Mouse (Mus musculus): Measurements from ENCODE around the gene Fam49a. TPM values are rescaled to one million over a fixed set of nuclear protein-coding genes. Genes with fewer than 3 reads are reported as not detected.
A peak's percentile ranks its signal among the peaks of the same experiment; 100 is the strongest.
"Not testable (repeated sequence)": the region's sequence is repeated elsewhere in the genome, so short reads cannot be mapped to it uniquely, and the experiment has no call there.

Fam49a gene
- total RNA-seq, 1 experiment: 10.1 TPM

DNA sequence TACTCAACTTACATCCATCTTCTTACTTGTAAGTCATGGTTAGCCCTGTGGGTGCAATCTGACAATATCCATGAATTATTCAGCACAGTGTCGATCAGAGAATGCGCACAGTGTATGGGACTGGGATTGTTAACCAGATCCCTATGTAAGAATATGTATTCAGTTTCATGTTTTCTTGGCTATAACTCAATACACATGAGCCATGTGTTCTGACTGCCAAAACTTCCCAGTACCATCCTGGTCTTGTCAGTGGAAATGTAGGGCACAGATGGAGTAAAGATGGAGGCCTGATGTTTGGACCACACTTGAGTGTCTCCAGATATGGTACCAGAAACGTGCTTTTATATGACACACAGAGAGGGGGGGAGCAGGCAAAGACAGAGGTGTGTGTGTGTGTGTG is 59.2 kb downstream of the Fam49a start:
- Histone ChIP-seq H3K27ac (ENCODE audit: insufficient read depth, low read depth, low read length, poor library complexity, severe bottlenecking) (no peak overlapping the region), H3K9ac (ENCODE audit: insufficient read depth, low read depth, low read length, poor library complexity, severe bottlenecking) (no peak overlapping the region), H3K4me1 (ENCODE audit: control insufficient read depth in 2 of 2, insufficient read depth in 2 of 2, low read length in 2 of 2, poor library complexity in 1 of 2) (peaks cover 4 to 21% of the 10 kb centered on the region in 2 experiments; a peak in 3 of 4 replicates), H3K4me3 (ENCODE audit: insufficient read depth in 1 of 2, low read depth in 1 of 2, low read length in 2 of 2, poor library complexity in 1 of 2, severe bottlenecking in 1 of 2) (no peak overlapping the region), H3K9me3 (ENCODE audit: control insufficient read depth, insufficient read depth, low read depth, low read length) (no peaks in the 10 kb centered on the region), H3K36me3 (ENCODE audit: control insufficient read depth, insufficient read depth, low read length, poor library complexity, severe bottlenecking) (no peaks in the 10 kb centered on the region)
- TF ChIP-seq HCFC1 (IDR thresholded peaks at IDR 0.05; ENCODE audit: borderline replicate concordance, insufficient read depth, low read length) (no peak), ZNF384 (IDR thresholded peaks at IDR 0.05; ENCODE audit: low read depth, low read length) (no peak), CHD2 (IDR thresholded peaks at IDR 0.05; ENCODE audit: low read depth, low read length) (no peak), ZC3H11A (IDR thresholded peaks at IDR 0.05; ENCODE audit: borderline replicate concordance, low read depth, low read length) (no peak), MAFK (IDR thresholded peaks at IDR 0.05; ENCODE audit: insufficient read depth, low read depth, low read length) (no peak)
- in situ Hi-C loops (cut with MboI; ENCODE audit: low sequenced_read_pairs in 2 of 2, unreplicated experiment in 2 of 2): loop anchor here in 1 of 2 experiments (5.0 to 10.0 kb wide), 2 partner anchors 76 to 894 kb away; no protein-coding TSS in a partner anchor
- DNase-seq (ENCODE audit: low read depth, low spot score): no peak

DNA sequence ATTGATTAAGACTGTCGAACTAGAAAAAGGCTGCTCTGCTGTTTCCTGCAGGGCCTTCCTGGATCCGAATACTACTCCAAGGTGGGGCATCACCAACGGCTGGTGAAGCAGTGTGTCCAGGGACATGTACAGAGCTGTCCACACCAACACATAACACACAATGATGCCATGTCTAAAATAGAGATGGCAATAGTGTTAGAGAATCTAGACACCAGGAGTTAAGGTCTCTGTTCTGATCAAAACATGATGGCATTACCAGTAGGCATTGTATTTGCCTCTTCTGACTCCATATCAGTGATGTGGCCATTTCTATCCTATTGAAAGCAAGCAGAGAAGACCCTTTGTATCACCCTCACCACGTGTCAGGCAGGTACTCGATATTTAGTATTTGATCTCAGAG is 61.1 kb downstream of the Fam49a start:
- Histone ChIP-seq H3K9me3 (ENCODE audit: control insufficient read depth, insufficient read depth, low read depth, low read length) (no peaks in the 10 kb centered on the region), H3K27ac (ENCODE audit: insufficient read depth, low read depth, low read length, poor library complexity, severe bottlenecking) (no peak overlapping the region), H3K36me3 (ENCODE audit: control insufficient read depth, insufficient read depth, low read length, poor library complexity, severe bottlenecking) (no peaks in the 10 kb centered on the region; the same call in 1 of the 2 replicates), H3K4me3 (ENCODE audit: insufficient read depth in 1 of 2, low read depth in 1 of 2, low read length in 2 of 2, poor library complexity in 1 of 2, severe bottlenecking in 1 of 2) (no peak overlapping the region), H3K4me1 (ENCODE audit: control insufficient read depth in 2 of 2, insufficient read depth in 2 of 2, low read length in 2 of 2, poor library complexity in 1 of 2) (peaks cover 2 to 10% of the 10 kb centered on the region in 2 experiments; a peak in 1 of 4 replicates), H3K9ac (ENCODE audit: insufficient read depth, low read depth, low read length, poor library complexity, severe bottlenecking) (no peak overlapping the region)
- TF ChIP-seq MAFK (IDR thresholded peaks at IDR 0.05; ENCODE audit: insufficient read depth, low read depth, low read length) (no peak), HCFC1 (IDR thresholded peaks at IDR 0.05; ENCODE audit: borderline replicate concordance, insufficient read depth, low read length) (no peak), ZC3H11A (IDR thresholded peaks at IDR 0.05; ENCODE audit: borderline replicate concordance, low read depth, low read length) (no peak), CHD2 (IDR thresholded peaks at IDR 0.05; ENCODE audit: low read depth, low read length) (no peak), ZNF384 (IDR thresholded peaks at IDR 0.05; ENCODE audit: low read depth, low read length) (no peak)
- DNase-seq (ENCODE audit: low read depth, low spot score): no peak
- in situ Hi-C loops (cut with MboI; ENCODE audit: low sequenced_read_pairs in 2 of 2, unreplicated experiment in 2 of 2): loop anchor here in 1 of 2 experiments (5.0 to 10.0 kb wide), 2 partner anchors 74 to 892 kb away; no protein-coding TSS in a partner anchor

GRCm38 (mm10) chr12:12323616-12324223 is 61.8 kb downstream of the Fam49a start:
- H3K9me3 ChIP-seq (ENCODE audit: control insufficient read depth, insufficient read depth, low read depth, low read length): no peaks in the 10 kb centered on the region
- H3K27ac ChIP-seq (ENCODE audit: insufficient read depth, low read depth, low read length, poor library complexity, severe bottlenecking): no peak overlapping the region
- peak; percentile 77 for DNase-seq (ENCODE audit: low read depth, low spot score)
- TF ChIP-seq ZNF384 (IDR thresholded peaks at IDR 0.05; ENCODE audit: low read depth, low read length) (no peak), MAFK (IDR thresholded peaks at IDR 0.05; ENCODE audit: insufficient read depth, low read depth, low read length) (no peak), CHD2 (IDR thresholded peaks at IDR 0.05; ENCODE audit: low read depth, low read length) (no peak), ZC3H11A (IDR thresholded peaks at IDR 0.05; ENCODE audit: borderline replicate concordance, low read depth, low read length) (peak; percentile 87), HCFC1 (IDR thresholded peaks at IDR 0.05; ENCODE audit: borderline replicate concordance, insufficient read depth, low read length) (no peak)
- no peaks in the 10 kb centered on the region; the same call in 1 of the 2 replicates for H3K36me3 ChIP-seq (ENCODE audit: control insufficient read depth, insufficient read depth, low read length, poor library complexity, severe bottlenecking)
- H3K9ac ChIP-seq (ENCODE audit: insufficient read depth, low read depth, low read length, poor library complexity, severe bottlenecking): peak overlapping the region; percentile 21
- peaks cover 2 to 10% of the 10 kb centered on the region in 2 experiments; a peak in 1 of 4 replicates for H3K4me1 ChIP-seq (ENCODE audit: control insufficient read depth in 2 of 2, insufficient read depth in 2 of 2, low read length in 2 of 2, poor library complexity in 1 of 2)
- peak overlapping the region; percentile 38 to 62 for H3K4me3 ChIP-seq (ENCODE audit: insufficient read depth in 1 of 2, low read depth in 1 of 2, low read length in 2 of 2, poor library complexity in 1 of 2, severe bottlenecking in 1 of 2)
- in situ Hi-C loops (cut with MboI; ENCODE audit: low sequenced_read_pairs in 2 of 2, unreplicated experiment in 2 of 2): loop anchor here in 1 of 2 experiments (5.0 to 10.0 kb wide), 2 partner anchors 74 to 891 kb away; no protein-coding TSS in a partner anchor

DNA sequence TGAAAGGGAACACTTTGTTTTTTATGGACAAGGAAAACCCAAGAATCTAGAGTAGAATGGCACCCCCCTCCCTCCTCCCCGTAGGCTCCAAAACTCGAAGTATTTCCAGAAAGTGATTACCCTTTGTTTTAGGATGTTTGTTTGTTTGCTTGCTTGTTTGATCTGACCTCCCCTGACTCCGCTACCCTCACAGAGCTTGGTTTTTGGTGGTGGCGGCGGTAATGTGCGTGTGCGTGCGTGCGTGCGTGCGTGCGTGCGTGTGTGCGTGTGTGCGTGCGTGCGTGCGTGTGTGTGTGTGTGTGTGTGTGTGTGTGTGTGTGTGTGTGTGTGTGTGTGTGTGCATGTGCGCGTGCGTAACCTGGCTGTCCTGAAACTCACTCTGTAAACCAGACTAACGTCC is 62.3 kb downstream of the Fam49a start:
- not testable (repeated sequence) for H3K9me3 ChIP-seq (ENCODE audit: control insufficient read depth, insufficient read depth, low read depth, low read length); DNase-seq (ENCODE audit: low read depth, low spot score); H3K27ac ChIP-seq (ENCODE audit: insufficient read depth, low read depth, low read length, poor library complexity, severe bottlenecking); H3K36me3 ChIP-seq (ENCODE audit: control insufficient read depth, insufficient read depth, low read length, poor library complexity, severe bottlenecking)
- peak overlapping the region; percentile 21; the same call in 1 of the 2 replicates for H3K9ac ChIP-seq (ENCODE audit: insufficient read depth, low read depth, low read length, poor library complexity, severe bottlenecking)
- in situ Hi-C loops (cut with MboI; ENCODE audit: low sequenced_read_pairs in 2 of 2, unreplicated experiment in 2 of 2): loop anchor here in 1 of 2 experiments (5.0 to 10.0 kb wide), 2 partner anchors 73 to 891 kb away; no protein-coding TSS in a partner anchor
- peaks cover 2 to 10% of the 10 kb centered on the region in 2 experiments; a peak in 1 of 4 replicates for H3K4me1 ChIP-seq (ENCODE audit: control insufficient read depth in 2 of 2, insufficient read depth in 2 of 2, low read length in 2 of 2, poor library complexity in 1 of 2)
- H3K4me3 ChIP-seq (ENCODE audit: insufficient read depth in 1 of 2, low read depth in 1 of 2, low read length in 2 of 2, poor library complexity in 1 of 2, severe bottlenecking in 1 of 2): peak overlapping the region; percentile 38 to 62; a peak in 3 of 4 replicates
